Mouse (Mus musculus): Measurements from ENCODE around the gene Arhgef28.
A peak's percentile ranks its signal among the peaks of the same experiment; 100 is the strongest.
"Not testable (repeated sequence)": the region's sequence is repeated elsewhere in the genome, so short reads cannot be mapped to it uniquely, and the experiment has no call there.

The Arhgef28 gene

DNA sequence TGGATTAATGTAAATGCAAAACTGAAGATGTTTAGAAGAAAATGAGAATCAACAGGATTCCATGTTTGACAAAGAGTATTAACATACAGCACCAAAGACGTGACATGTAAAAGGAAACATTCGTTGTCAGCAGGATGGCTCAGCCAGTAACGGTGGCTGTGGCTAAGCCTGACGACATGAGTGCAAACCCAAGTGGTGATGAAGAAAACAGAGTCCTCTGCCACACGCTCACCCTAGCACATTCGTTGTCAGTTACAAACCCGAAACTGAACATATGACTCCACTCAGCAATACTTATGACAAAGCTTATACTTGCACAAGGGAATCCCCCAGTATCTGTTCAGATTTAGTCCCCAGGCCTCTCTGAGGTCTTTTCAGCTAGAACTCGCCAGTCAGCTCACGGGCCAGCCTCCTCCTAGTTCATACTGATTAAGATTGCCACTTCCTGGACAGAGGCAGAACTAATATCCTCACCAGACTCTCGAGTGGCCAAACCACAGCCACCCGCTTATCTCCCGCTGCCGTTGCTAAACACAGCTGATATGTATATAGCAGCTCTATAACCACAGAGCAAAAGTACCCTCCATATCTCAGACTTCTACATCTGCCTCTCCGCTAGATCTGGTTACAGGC is 82.0 kb downstream of the Arhgef28 start:
- DNase-seq (ENCODE audit: low spot score) = no peak

- no peak for DNase-seq (ENCODE audit: low spot score)
Measured at GRCm38 (mm10) chr13:98122766-98123165, 83.5 kb downstream of the Arhgef28 start.

DNA sequence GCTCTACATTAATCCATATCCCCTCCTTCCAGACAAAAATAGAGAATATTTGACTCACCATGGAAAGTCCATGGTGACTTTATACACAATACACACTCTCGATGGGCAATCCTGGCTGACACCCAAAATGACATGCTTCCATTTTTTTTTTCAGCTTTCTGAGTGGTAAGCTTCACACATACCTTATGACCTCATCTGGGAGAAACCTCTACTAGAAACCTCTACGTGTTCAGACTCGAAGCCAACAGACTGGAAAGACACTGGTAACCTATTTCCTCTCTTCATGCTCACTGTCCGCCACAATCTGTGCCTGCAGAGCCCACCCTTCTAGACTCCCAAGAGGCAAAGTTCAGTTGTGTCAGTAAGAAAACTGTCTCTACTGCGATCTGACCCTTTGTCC is 84.2 kb downstream of the Arhgef28 start:
- DNase-seq (ENCODE audit: low spot score) = no peak

GRCm38 (mm10) chr13:98121124-98121470 is 85.1 kb downstream of the Arhgef28 start:
- DNase-seq (ENCODE audit: low spot score) = no peak

DNA sequence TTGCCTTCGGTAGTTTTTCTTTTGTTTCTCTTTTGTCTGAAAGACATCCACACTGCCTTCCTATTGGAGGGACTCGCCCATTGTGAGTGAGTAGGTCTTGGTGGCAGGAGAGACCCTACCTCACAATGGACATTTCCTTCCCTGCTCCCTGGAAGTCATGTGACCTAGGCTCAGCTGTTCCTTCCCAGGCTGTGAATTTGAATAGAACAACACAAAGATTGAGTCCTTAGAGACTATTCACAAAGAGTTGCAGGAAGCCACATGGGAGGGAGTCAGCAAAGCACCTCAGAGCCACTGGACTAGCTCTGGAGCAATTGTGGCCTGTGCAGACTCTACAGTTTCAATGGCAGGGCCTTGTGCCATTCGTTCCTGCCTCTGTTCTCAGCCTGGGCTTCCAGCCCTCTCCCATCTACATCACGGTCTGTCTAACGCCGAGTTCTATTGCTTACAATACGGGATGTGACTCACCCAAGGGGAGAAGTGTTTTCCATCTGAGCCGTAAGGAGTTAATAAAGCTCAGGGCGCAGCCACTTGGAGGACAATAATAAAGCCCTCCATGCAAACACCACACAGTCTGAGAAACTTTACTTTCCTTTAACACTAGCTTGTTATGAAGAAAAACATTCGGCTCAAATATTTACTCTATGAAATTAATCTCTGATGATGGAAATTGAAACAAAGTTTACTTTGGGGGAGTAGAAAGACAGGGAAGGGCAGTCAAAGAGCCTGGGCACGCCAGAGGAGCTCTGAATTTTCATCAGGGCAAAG is 85.7 kb downstream of the Arhgef28 start:
- no peak for DNase-seq (ENCODE audit: low spot score)

GRCm38 (mm10) chr13:98118291-98118690 is 87.9 kb downstream of the Arhgef28 start:
- peak; percentile 56 for DNase-seq (ENCODE audit: low spot score)

DNA sequence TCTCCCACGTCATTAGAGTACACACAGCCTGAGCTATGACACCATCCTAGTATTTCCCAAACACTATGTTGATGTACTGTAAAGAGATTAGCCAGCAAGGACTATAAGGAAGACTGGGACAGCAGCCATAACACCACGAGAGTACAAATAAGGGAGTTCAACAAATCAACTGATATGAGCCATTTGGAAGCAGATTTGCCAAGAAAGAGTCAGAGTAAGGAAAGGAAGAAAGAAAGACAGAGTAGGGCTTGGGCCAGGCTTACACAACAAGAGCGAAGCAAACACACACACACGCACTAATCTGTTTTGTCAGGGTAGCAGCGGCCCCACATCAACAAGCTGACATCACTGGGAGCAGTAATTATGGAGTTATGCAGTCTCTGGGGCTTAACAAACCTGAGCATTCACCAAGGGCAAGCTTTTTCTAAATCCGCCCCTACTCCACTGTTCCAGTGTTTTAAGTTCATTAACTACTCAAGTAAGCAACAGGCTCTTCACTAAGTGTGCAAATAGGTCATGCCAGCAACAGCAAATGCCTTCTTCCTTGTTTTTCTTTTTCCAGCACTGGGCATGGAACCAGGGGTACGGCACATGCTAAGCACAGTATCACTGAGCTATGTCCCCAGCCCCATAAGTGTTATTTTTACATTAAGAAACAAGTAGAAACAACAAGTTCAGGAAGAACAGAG is 88.5 kb downstream of the Arhgef28 start:
- no peak for DNase-seq (ENCODE audit: low spot score)

- no peak for DNase-seq (ENCODE audit: low spot score)
Measured at GRCm38 (mm10) chr13:98115650-98116049, 90.6 kb downstream of the Arhgef28 start.

DNA sequence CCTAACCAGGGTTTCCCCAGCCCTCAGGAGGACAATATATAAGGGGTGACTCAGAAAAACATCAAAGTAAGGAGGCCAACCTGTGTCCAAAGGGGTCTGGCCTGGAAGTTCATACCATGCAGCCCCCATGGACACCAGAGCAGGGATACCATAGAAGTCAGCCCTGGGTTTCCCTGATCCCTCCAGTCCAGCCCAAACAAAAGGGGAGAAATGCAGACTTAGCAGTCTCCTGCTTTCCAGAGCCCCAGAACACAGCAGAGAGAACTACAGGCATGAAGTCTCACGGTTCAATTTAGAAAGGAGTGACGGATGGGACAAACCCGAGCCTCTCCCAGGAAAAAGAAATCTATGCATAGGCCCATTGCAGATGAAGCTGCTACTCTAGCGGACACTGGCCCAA is 91.2 kb downstream of the Arhgef28 start:
- no peak for DNase-seq (ENCODE audit: low spot score)

DNA sequence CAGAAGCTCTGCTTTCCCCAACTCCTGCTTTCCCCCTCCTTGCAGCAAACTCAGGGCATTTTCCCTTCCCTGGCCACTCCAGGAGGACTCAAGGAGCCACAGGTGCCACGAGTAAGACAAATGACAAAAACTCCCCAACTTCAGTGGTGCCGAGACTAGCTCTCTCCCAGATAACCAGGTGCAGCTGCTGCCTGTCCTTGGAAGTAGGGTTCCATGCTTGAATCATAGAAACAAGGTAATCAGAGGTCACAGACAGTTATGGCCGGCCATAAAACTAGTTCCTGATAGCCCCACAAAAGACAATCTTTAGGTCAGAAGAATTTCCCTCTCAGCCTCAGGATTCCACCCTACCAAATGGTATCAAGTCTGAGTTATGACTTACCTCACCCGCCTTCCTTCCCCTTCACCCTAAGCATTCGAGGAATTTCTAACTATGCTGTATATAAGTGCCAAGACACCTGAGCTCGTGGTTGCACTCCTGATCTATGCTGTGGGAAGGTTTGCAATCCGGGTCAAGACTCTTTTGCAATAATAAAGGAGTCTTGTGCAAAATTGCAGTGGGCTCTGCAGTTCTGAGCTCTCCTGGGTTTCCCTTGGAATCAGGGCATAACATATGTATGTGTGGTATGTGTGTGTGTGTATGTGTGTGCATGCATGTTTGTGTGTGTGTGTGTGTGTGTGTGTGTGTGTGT is 93.3 kb downstream of the Arhgef28 start:
- DNase-seq (ENCODE audit: low spot score) = no peak

DNA sequence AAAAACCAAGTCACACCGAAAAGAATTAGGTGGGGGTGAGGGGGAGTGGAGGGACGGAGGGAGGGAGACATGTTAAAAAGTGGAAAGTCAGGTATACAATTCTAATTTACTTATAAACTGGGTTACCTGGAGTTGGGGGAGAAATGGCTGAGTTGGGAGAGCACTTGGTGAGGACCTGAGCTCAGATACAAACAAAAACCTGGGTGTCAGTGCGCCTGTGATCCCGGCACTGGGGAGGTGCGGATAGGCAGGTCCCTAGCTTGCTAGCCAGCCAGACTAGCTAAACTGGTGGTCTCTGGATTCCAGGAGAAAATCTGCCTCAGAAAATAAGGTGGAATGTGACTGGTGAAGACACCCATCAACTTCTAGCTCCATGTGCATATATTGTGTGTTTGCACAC is 94.7 kb downstream of the Arhgef28 start:
- no peak for DNase-seq (ENCODE audit: low spot score)

- no peak for DNase-seq (ENCODE audit: low spot score)
Measured at GRCm38 (mm10) chr13:98111021-98111420, 95.2 kb downstream of the Arhgef28 start.

GRCm38 (mm10) chr13:98108481-98108880 is 97.8 kb downstream of the Arhgef28 start:
- DNase-seq (ENCODE audit: low spot score) = not testable (repeated sequence)

DNA sequence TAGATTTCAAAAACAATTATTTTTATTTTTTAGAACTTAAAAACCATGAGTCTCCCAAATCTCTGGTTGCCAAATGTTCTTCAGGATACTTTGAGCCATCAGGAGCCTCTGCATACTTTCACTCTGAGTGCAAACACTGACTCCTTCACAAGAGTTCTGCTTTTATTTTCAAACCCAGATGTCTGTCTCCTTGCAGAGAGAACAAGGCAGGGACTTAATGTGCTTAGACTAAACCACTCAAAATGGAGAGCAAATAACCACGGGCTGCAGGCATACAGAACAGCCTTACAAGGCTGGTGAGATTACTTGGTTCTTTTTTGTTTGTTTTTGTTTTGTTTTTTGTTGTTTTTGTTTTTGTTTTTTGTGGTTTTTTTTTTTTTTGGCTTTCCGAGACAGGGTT is 98.6 kb downstream of the Arhgef28 start:
- no peak for DNase-seq (ENCODE audit: low spot score)

DNA sequence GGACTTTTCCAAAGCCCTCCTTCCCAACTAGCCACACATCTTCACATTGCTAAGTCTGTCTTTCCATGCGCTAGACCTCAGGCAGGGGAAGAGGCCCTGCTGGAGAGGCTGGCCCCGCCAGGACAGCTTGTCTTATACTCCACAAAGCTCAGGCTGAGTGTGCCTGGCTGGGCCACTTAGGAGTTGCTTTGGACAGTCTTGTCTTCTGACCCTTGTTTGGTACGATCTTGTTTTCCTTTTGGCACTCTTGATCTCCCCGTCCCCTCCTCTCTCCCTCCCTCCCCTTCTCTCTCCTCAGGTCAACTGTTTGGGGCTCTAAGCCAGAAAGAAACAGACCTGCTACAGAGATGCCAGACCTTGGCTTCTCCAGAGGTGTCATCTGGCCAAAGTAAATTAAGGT is 110.3 kb downstream of the Arhgef28 start:
- no peak for DNase-seq (ENCODE audit: low spot score)

- DNase-seq (ENCODE audit: low spot score) = no peak
Measured at GRCm38 (mm10) chr13:98094332-98094731, 111.9 kb downstream of the Arhgef28 start.

GRCm38 (mm10) chr13:98093483-98093882 is 112.8 kb downstream of the Arhgef28 start:
- DNase-seq (ENCODE audit: low spot score) = no peak

GRCm38 (mm10) chr13:98092354-98093002 is 113.8 kb downstream of the Arhgef28 start:
- DNase-seq (ENCODE audit: low spot score) = no peak

- DNase-seq (ENCODE audit: low spot score) = no peak
Measured at GRCm38 (mm10) chr13:98079640-98080039, 126.6 kb downstream of the Arhgef28 start.

DNA sequence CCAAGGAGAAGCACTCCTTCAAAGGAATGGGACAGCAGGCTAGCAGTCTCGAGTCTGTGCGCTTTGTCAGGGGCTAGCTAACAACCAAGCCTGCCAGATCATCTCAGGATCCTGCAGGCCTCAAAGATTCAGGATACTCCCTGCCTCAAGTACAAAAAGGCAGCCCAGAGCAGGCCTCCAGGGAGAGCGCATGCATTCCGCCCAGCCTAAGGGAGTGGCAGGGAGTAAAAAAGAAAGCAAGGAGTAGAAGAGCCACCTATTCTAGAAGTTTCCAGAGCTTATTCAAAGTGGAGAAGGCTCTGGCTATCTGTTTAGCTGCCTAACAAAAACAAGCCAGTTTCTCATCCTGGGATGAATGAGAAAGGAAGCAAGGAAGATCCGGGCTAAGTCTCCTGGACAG is 128.0 kb downstream of the Arhgef28 start:
- no peak for DNase-seq (ENCODE audit: low spot score)

GRCm38 (mm10) chr13:98077216-98077615 is 129.0 kb downstream of the Arhgef28 start:
- DNase-seq (ENCODE audit: low spot score) = no peak

GRCm38 (mm10) chr13:98074871-98075270 is 131.4 kb downstream of the Arhgef28 start:
- no peak for DNase-seq (ENCODE audit: low spot score)

All from ovary, postnatal 36 days (tissue).